Comparison of ENCODE assay signal across 9 mouse cellular contexts in genomic region chr2:91078314-91079025, GRCm38 (mm10). TPM values are rescaled to one million over a fixed set of nuclear protein-coding genes. Genes with fewer than 3 reads are reported as not detected.
DNase-seq lines count a peak whose midpoint lies in the region; ATAC-seq and TF ChIP-seq lines count a peak whose summit lies in the region.
"Had no signal": no experiment of that assay in that cellular context is flagged by ENCODE, and none has a peak within 500 bp of the region (broad histone marks: within the 10 kb centered on the region; RNA-seq: fewer than 3 reads in every experiment).

No protein-coding gene starts in this region.

- H3K36me3 ChIP-seq in C2C12 (ENCODE audit: control insufficient read depth, insufficient read depth): no peaks in the 10 kb centered on the region
- H3K36me3 ChIP-seq in embryonic facial prominence, embryonic 14.5 days (ENCODE audit: control insufficient read depth, insufficient read depth, low read length): no peaks in the 10 kb centered on the region
- H3K36me3 ChIP-seq in intestine, postnatal 0 days (ENCODE audit: control insufficient read depth, insufficient read depth): no peaks in the 10 kb centered on the region

- no peaks in the 10 kb centered on the region for H3K79me3 ChIP-seq in C2C12 (ENCODE audit: low read depth)

- H3K4me3 ChIP-seq in C2C12 (ENCODE audit: insufficient read depth, poor library complexity, severe bottlenecking): no peak overlapping the region
- H3K4me3 ChIP-seq in embryonic facial prominence, embryonic 14.5 days (ENCODE audit: low read depth, low read length): peak overlapping the region; percentile 51
- peak overlapping the region; percentile 44 for H3K4me3 ChIP-seq in intestine, postnatal 0 days (ENCODE audit: low read depth, low read length)

- intact Hi-C loops in heart, postnatal 25 days (cut with DNase I): no loop called here

- peaks cover 11% of the 10 kb centered on the region for H3K27me3 ChIP-seq in C2C12 (ENCODE audit: control insufficient read depth, insufficient read depth, insufficient read length)
- no peaks in the 10 kb centered on the region for H3K27me3 ChIP-seq in embryonic facial prominence, embryonic 14.5 days (replicated peaks; ENCODE audit: control insufficient read depth, insufficient read depth, low read length)
- no peaks in the 10 kb centered on the region for H3K27me3 ChIP-seq in intestine, postnatal 0 days (replicated peaks; ENCODE audit: control insufficient read depth, insufficient read depth, low read length)
- H3K27me3 ChIP-seq: Patski had no signal

- H3K79me2 ChIP-seq in C2C12 (ENCODE audit: control insufficient read depth, insufficient read depth): no peaks in the 10 kb centered on the region

- peak overlapping the region; percentile 98 for H3K4me2 ChIP-seq in embryonic facial prominence, embryonic 14.5 days (ENCODE audit: low read depth, low read length)
- H3K4me2 ChIP-seq in intestine, postnatal 0 days (replicated peaks; ENCODE audit: low read depth): peak overlapping the region; percentile 92

- DNase-seq in heart, adult 11 months: peak; percentile 91
- no peak for DNase-seq in heart, postnatal 25 days (ENCODE audit: low spot score)
- DNase-seq in embryonic facial prominence, embryonic 14.5 days (ENCODE audit: low spot score): peak; percentile 42
- peak; percentile 70 for DNase-seq in naive thymus-derived CD4-positive, alpha-beta T cell, adult 2 months (ENCODE audit: low read depth)
- no peak for DNase-seq in cerebellum, adult 18-20 months
- DNase-seq in right cerebral cortex, postnatal 14 days: no peak

- peak overlapping the region; percentile 15 for H3ac ChIP-seq in C2C12 (ENCODE audit: control insufficient read depth, insufficient read length, low read depth)

- peak overlapping the region; percentile 76 for H3K9ac ChIP-seq in embryonic facial prominence, embryonic 14.5 days (ENCODE audit: low read depth, low read length)
- H3K9ac ChIP-seq in intestine, postnatal 0 days (ENCODE audit: low read depth, low read length): peak overlapping the region; percentile 45

- H3K4me1 ChIP-seq in embryonic facial prominence, embryonic 14.5 days (ENCODE audit: control insufficient read depth, insufficient read depth, low read length): 0 out of 2 replicates have a peak, but pooled peaks cover 6% of the 10 kb centered on the region
- H3K4me1 ChIP-seq in intestine, postnatal 0 days (replicated peaks; ENCODE audit: control insufficient read depth, insufficient read depth, low read length): no peaks in the 10 kb centered on the region

- no peaks in the 10 kb centered on the region for H3K9me3 ChIP-seq in embryonic facial prominence, embryonic 14.5 days (ENCODE audit: control insufficient read depth, low read length)
- H3K9me3 ChIP-seq in intestine, postnatal 0 days (ENCODE audit: control insufficient read depth): no peaks in the 10 kb centered on the region

- peak; percentile 63 for ATAC-seq in embryonic facial prominence, embryonic 14.5 days (ENCODE audit: low read depth)
- ATAC-seq in intestine, postnatal 0 days: peak; percentile 42
- ATAC-seq: Patski had no signal

- TF ChIP-seq CTCF in C2C12 (IDR thresholded peaks at IDR 0.05; ENCODE audit: control insufficient read depth, insufficient read depth, insufficient read length): no peak
- TF ChIP-seq CTCF in intestine, postnatal 0 days (IDR thresholded peaks at IDR 0.05; ENCODE audit: low read depth): peak; percentile 20; the same call in 1 of the 2 replicates

- WGBS in embryonic facial prominence, embryonic 14.5 days: 3% methylated on average over 7 of the region's 36 CpGs
- WGBS in intestine, postnatal 0 days: under 1% methylated on average over 29 of the region's 36 CpGs

- no peak overlapping the region for H3K27ac ChIP-seq in embryonic facial prominence, embryonic 14.5 days (replicated peaks; ENCODE audit: low read depth, low read length)
- no peak overlapping the region for H3K27ac ChIP-seq in intestine, postnatal 0 days (ENCODE audit: low read depth, low read length)

TF ChIP-seq in C2C12, 6 proteins besides CTCF, POLR2A, EP300 and RAD21:
- TF ChIP-seq CEBPB (IDR thresholded peaks at IDR 0.05; ENCODE audit: low read depth): no peak
- TF ChIP-seq USF1 (IDR thresholded peaks at IDR 0.05; ENCODE audit: low read depth): no peak
- TF ChIP-seq MYOG (IDR thresholded peaks at IDR 0.05; ENCODE audit: control insufficient read depth, extremely low read depth, insufficient read length): no peak
- TF ChIP-seq FOSL1 (IDR thresholded peaks at IDR 0.05; ENCODE audit: insufficient read depth, low read length, poor library complexity, severe bottlenecking): no peak
- no peak for TF ChIP-seq MAX (IDR thresholded peaks at IDR 0.05)
- TF ChIP-seq MYOD1 (IDR thresholded peaks at IDR 0.05; ENCODE audit: control insufficient read depth, insufficient read length, low read depth): no peak

RNA-seq across cellular contexts. Expression of gene Spi1, which starts 3.7 kb away (rescaled TPM):
- 1 to 10 TPM; 3.7 to 4.3 TPM for total RNA-seq in heart, postnatal 25 days (2021)
- not detected for polyA plus RNA-seq in C2C12 (2012; fragmentation: generic; extraction: Trizol)
- 10.2 and 10.6 TPM in 2 replicates for polyA plus RNA-seq in embryonic facial prominence, embryonic 14.5 days (2014; fragmentation: Nextera tagmentation; extraction: Ambion mirVana)
- 5.1 and 7.3 TPM in 2 replicates for polyA plus RNA-seq in intestine, postnatal 0 days (2015; fragmentation: Nextera tagmentation; extraction: Ambion mirVana)

RNA-seq across cellular contexts. Expression of gene Slc39a13, which starts 8.3 kb away (rescaled TPM):
- total RNA-seq in heart, postnatal 25 days (2021): 10 to 100 TPM; 22.9 to 28.2 TPM
- 52.3 TPM for polyA plus RNA-seq in C2C12 (2012; fragmentation: generic; extraction: Trizol)
- 62.1 and 64.8 TPM in 2 replicates for polyA plus RNA-seq in embryonic facial prominence, embryonic 14.5 days (2014; fragmentation: Nextera tagmentation; extraction: Ambion mirVana)
- polyA plus RNA-seq in intestine, postnatal 0 days (2015; fragmentation: Nextera tagmentation; extraction: Ambion mirVana): 12.6 and 15.0 TPM in 2 replicates

RNA-seq across cellular contexts. Expression of gene Psmc3, which starts 24.7 kb away (rescaled TPM):
- total RNA-seq in heart, postnatal 25 days (2021): 100 to 1,000 TPM; 209 to 241 TPM
- polyA plus RNA-seq in C2C12 (2012; fragmentation: generic; extraction: Trizol): 367 TPM
- 309 and 320 TPM in 2 replicates for polyA plus RNA-seq in embryonic facial prominence, embryonic 14.5 days (2014; fragmentation: Nextera tagmentation; extraction: Ambion mirVana)
- 155 and 163 TPM in 2 replicates for polyA plus RNA-seq in intestine, postnatal 0 days (2015; fragmentation: Nextera tagmentation; extraction: Ambion mirVana)

RNA-seq across cellular contexts. Expression of gene Mybpc3, which starts 39.5 kb away (rescaled TPM):
- 1,000 to 10,000 TPM; 1,615 to 1,699 TPM for total RNA-seq in heart, postnatal 25 days (2021)
- polyA plus RNA-seq in C2C12 (2012; fragmentation: generic; extraction: Trizol): not detected
- polyA plus RNA-seq in embryonic facial prominence, embryonic 14.5 days (2014; fragmentation: Nextera tagmentation; extraction: Ambion mirVana): 0.30 and 0.79 TPM in 2 replicates
- polyA plus RNA-seq in intestine, postnatal 0 days (2015; fragmentation: Nextera tagmentation; extraction: Ambion mirVana): not detected in 2 replicates
- polyA plus RNA-seq: Patski had no signal

RNA-seq across cellular contexts. Expression of gene Rapsn, which starts 43.0 kb away (rescaled TPM):
- total RNA-seq in heart, postnatal 25 days (2021): 10 to 100 TPM; 16.4 to 16.7 TPM
- 122 TPM for polyA plus RNA-seq in C2C12 (2012; fragmentation: generic; extraction: Trizol)
- 35.4 and 40.5 TPM in 2 replicates for polyA plus RNA-seq in embryonic facial prominence, embryonic 14.5 days (2014; fragmentation: Nextera tagmentation; extraction: Ambion mirVana)
- 0.50 and 0.55 TPM in 2 replicates for polyA plus RNA-seq in intestine, postnatal 0 days (2015; fragmentation: Nextera tagmentation; extraction: Ambion mirVana)

Comparison
In these comparisons a context has a peak if more than half of its experiments do, and no peak if none do; other contexts are left out.
1. DNase-seq: peak in heart, adult 11 months (single experiment), embryonic facial prominence, embryonic 14.5 days (single experiment) and naive thymus-derived CD4-positive, alpha-beta T cell, adult 2 months (single experiment); none in heart, postnatal 25 days (single experiment), cerebellum, adult 18-20 months (0 of 2) and right cerebral cortex, postnatal 14 days (single experiment).